Mouse (Mus musculus) embryonic facial prominence, embryonic 14.5 days (tissue): ENCODE results near the gene Slc38a6. TPM values are rescaled to one million over a fixed set of nuclear protein-coding genes. Genes with fewer than 3 reads are reported as not detected.

Experiments used
- ATAC-seq: fragments of 200-750 bp; cut with Nextera tagmentation; 2 replicates; pipeline ENCODE4 v1.8.0; 2017; ENCODE audit warnings: low read depth, moderate number of reproducible peaks, moderate TSS enrichment
- DNase-seq: peaks from one replicate; pipeline ENCODE4 v3.0.0-alpha.2; 2015; ENCODE audit warnings: low spot score
- H3K27ac ChIP-seq: fragments of 300-500 bp; sonication (generic); replicated peaks from 2 replicates; pipeline ENCODE4 v1.5.1; 2014; ENCODE audit warnings: low read depth, mild to moderate bottlenecking, low read length, moderate library complexity
- H3K27me3 ChIP-seq: fragments of 300-500 bp; sonication (generic); replicated peaks from 2 replicates; pipeline ENCODE4 v1.6.1; 2014; ENCODE audit warnings: low read length; ENCODE audit not compliant: control insufficient read depth, insufficient read depth
- H3K36me3 ChIP-seq: fragments of 300-500 bp; sonication (generic); 2 replicates; pipeline ENCODE4 v1.6.1; 2014; ENCODE audit warnings: low read length, mixed read lengths; ENCODE audit not compliant: control insufficient read depth, insufficient read depth
- H3K4me1 ChIP-seq: fragments of 300-500 bp; sonication (generic); 2 replicates; pipeline ENCODE4 v1.6.1; 2014; ENCODE audit warnings: antibody characterized with exemption, low read length; ENCODE audit not compliant: control insufficient read depth, insufficient read depth
- H3K4me2 ChIP-seq: fragments of 300-500 bp; sonication (generic); 2 replicates; pipeline ENCODE4 v1.6.1; 2014; ENCODE audit warnings: low read depth, mild to moderate bottlenecking, low read length, moderate library complexity, mixed read lengths
- H3K4me3 ChIP-seq: fragments of 300-500 bp; sonication (generic); 2 replicates; pipeline ENCODE4 v1.5.1; 2014; ENCODE audit warnings: low read depth, mild to moderate bottlenecking, low read length
- H3K9ac ChIP-seq: fragments of 300-500 bp; sonication (generic); 2 replicates; pipeline ENCODE4 v1.6.1; 2014; ENCODE audit warnings: low read depth, mild to moderate bottlenecking, low read length, moderate library complexity, mixed read lengths
- H3K9me3 ChIP-seq: fragments of 300-500 bp; sonication (generic); 2 replicates; pipeline ENCODE4 v1.6.1; 2016; ENCODE audit warnings: low read length; ENCODE audit not compliant: control insufficient read depth
- WGBS: fragments of 180-500 bp; shearing (Covaris S2); extraction: QIAGEN DNeasy Blood & Tissue Kit; methylation state at CpG from one replicate; pipeline ENCODE4 v1.1.7; 2014; 5-methylcytosine and 5-hydroxymethylcytosine counted together
- polyA plus RNA-seq: library from polyadenylated mRNA; unstranded; fragments of >200 nt; fragmentation: Nextera tagmentation; extraction: Ambion mirVana; gene quantifications from 2 replicates; pipeline ENCODE4 v1.2.1, GENCODE M21; 2014

The Slc38a6 gene
- polyA plus RNA-seq, 1 experiment from 2014 or later: 13.4 TPM

DNA sequence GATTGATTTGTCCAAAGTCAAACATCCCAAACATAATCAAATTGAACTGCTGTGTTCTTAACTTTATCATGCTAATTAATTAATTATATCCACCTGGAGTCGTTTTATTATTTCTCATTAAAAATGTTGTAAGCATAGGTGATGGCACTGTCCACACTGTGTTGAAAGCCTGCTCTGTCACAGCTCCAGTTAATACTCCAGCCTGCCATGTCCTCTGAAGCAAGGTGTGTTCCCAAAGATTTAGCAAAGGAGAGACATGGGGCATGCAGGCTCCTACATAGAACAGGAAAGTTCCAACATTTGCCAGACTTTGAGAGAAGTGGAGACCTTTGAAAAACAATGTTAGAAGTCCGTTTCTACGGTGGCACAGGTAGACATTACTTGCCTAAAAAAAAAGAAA lies 77.4 kb downstream of the Slc38a6 start:
- no peak overlapping the region for H3K4me3 ChIP-seq
- WGBS: 96% methylated on average over 3 of the region's 3 CpGs
- no peaks in the 10 kb centered on the region for H3K27me3 ChIP-seq
- H3K4me2 ChIP-seq: no peak overlapping the region
- no peak overlapping the region for H3K27ac ChIP-seq
- DNase-seq (no peak), ATAC-seq (no peak)
- no peaks in the 10 kb centered on the region for H3K36me3 ChIP-seq
- peaks cover 15% of the 10 kb centered on the region for H3K4me1 ChIP-seq
- H3K9ac ChIP-seq: no peak overlapping the region
- no peaks in the 10 kb centered on the region for H3K9me3 ChIP-seq

DNA sequence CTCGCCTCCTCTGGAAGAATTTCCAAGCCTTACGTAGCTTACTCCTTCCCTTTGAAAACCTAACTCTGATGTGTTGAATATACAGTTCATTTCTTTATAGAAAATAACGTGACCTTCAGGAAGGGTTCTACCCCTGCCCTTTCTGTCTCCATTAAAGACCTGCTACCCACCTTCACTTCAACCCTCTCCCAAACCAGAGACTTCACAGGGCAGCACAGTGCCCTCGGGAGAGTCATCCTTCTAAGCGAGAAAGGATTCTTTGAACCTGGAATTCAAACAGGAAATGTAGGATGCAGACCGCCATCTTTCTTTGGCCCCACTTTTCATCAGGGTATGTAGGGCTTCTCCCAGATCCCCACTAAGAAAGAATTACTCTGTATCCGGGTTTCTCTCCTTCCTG lies 80.0 kb downstream of the Slc38a6 start:
- no peak overlapping the region for H3K9ac ChIP-seq
- H3K4me3 ChIP-seq: no peak overlapping the region
- H3K4me1 ChIP-seq: peaks cover 15% of the 10 kb centered on the region
- H3K27me3 ChIP-seq: no peaks in the 10 kb centered on the region
- no peak for ATAC-seq
- no peaks in the 10 kb centered on the region for H3K36me3 ChIP-seq
- no peak for DNase-seq
- peak overlapping the region; percentile 82 for H3K27ac ChIP-seq
- 76% methylated on average over 7 of the region's 7 CpGs for WGBS
- no peak overlapping the region for H3K4me2 ChIP-seq
- no peaks in the 10 kb centered on the region for H3K9me3 ChIP-seq

DNA sequence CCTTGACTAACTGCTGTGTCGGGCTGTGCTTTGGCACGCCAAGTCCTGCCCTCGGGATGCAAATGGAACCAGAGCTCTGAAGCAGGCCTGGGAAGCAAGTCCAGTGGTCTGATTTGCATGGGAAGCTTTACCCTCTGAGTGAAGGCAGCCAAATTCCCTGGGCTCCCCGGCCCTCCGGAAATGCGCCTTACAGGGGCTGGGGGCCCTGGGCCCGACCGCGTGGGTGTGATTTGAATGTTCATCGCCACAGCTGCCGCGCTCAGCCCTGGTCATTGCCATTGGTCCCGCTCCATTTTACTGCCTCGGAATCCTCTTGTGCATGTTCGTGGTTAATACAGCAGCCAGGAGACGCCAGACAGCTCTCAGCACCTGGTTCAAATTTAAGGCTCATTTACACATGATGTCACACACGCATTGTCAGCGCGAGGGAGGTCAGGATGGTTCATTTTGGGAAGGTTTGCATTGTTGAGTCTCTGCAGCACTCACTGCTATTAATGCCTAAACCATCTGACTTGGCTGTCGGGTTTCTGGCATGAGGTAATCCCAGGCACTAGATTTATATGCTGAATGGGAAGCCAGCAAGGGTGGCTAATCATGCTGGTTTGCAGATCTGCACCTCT lies 81.0 kb downstream of the Slc38a6 start:
- Histone ChIP-seq H3K4me1 (peaks cover 15% of the 10 kb centered on the region), H3K9ac (no peak overlapping the region), H3K27me3 (no peaks in the 10 kb centered on the region), H3K4me2 (peak overlapping the region; percentile 30), H3K27ac (peak overlapping the region; percentile 82), H3K4me3 (0 out of 2 replicates have a peak overlapping the region, but pooled peaks have one; percentile 0), H3K9me3 (no peaks in the 10 kb centered on the region), H3K36me3 (no peaks in the 10 kb centered on the region)
- peak; percentile 90 for ATAC-seq
- WGBS: 8% methylated on average over 20 of the region's 20 CpGs
- peak; percentile 94 for DNase-seq

DNA sequence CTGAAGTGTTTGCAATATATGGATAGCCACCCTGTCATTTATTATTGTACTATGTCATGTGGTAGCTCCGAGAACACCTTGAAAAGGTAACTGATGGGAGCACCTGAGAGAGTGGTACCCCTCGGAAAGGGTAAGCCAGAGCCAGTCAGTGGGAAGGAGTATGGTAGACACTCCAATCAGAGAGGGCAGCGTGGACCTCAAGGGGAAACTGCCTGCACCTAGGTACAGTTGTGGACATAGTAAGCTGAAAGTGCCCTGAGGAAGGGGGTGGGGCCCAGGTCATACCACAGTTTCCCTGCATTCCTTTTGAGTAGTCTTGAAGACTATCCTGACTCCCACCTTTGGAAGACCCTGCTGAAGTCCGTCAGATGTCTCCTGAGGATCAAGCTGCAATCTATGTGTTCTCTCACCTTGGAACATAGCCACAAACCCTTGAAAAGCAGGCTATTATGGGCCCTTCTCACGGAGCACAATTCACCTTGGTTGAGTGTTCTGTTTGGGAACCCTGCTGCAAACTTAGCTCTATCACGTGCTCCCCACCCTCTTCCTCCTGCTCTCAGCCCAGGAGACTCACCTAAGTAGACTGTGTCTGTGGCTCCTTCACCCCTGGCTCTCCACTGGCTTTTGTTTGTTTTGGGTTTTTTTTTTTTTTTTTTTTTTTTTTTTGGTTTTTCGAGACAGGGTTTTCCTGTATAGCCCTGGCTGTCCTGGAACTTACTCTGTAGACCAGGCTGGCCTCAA lies 82.5 kb downstream of the Slc38a6 start:
- H3K27me3 ChIP-seq: no peaks in the 10 kb centered on the region
- H3K36me3 ChIP-seq: no peaks in the 10 kb centered on the region
- no peak overlapping the region for H3K4me3 ChIP-seq
- DNase-seq (no peak), ATAC-seq (no peak)
- no peak overlapping the region for H3K9ac ChIP-seq
- H3K4me1 ChIP-seq: peaks cover 15% of the 10 kb centered on the region
- no peak overlapping the region for H3K27ac ChIP-seq
- 77% methylated on average over 7 of the region's 7 CpGs for WGBS
- no peaks in the 10 kb centered on the region for H3K9me3 ChIP-seq
- no peak overlapping the region for H3K4me2 ChIP-seq

DNA sequence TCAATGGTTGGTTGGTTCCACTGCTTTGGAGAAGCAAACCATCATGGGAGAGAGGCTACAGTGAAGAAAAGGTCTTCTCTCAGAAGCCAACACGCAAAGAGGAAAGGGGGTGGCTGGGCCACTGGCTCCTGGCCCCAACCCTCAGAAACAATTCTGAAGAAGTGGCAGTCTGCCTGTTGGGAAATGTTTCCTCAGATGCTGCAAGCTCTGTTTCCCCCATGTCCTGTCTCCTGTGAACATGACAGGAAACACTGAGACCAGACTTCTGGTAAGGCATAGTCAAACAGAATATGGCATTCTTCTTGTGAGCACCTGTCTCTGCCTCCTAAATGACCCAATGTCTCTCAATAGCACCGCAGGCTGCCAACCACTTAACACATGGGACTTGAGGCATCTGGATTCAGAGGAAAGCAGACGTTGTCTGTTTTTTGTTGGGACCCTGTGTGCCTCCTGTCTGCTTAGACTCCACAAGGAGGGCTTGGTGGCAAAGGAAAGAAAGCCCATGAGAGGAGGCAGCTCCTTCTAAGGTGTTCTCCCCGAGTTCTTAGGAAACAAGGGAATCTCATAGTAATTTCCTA lies 83.9 kb downstream of the Slc38a6 start:
- WGBS: 66% methylated on average over 4 of the region's 4 CpGs
- H3K4me3 ChIP-seq: no peak overlapping the region
- H3K36me3 ChIP-seq: no peaks in the 10 kb centered on the region
- no peak for DNase-seq
- ATAC-seq: no peak
- H3K27me3 ChIP-seq: no peaks in the 10 kb centered on the region
- H3K4me1 ChIP-seq: peaks cover 15% of the 10 kb centered on the region
- no peak overlapping the region for H3K27ac ChIP-seq
- no peak overlapping the region for H3K4me2 ChIP-seq
- no peaks in the 10 kb centered on the region for H3K9me3 ChIP-seq
- H3K9ac ChIP-seq: no peak overlapping the region

DNA sequence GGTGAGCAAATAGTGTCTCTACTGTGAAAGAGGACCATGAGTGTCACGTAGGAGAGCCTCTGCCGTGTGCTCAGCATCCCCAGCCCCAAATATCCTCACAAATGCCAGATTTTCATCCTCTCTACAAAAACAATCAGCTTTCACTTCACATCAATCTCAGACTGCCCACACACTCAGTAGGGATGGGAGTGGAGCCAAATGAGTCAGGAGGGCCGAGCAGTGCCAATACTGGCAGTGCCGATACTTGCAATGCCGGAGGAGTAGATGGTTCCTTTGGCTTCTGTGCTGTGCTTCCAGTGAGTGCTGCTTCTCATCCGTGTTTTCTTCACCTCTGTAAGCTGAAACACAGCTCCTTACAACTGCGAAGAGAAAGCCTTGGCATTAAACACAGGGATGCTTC lies 84.6 kb downstream of the Slc38a6 start:
- Histone ChIP-seq H3K36me3 (no peaks in the 10 kb centered on the region), H3K9ac (no peak overlapping the region)

DNA sequence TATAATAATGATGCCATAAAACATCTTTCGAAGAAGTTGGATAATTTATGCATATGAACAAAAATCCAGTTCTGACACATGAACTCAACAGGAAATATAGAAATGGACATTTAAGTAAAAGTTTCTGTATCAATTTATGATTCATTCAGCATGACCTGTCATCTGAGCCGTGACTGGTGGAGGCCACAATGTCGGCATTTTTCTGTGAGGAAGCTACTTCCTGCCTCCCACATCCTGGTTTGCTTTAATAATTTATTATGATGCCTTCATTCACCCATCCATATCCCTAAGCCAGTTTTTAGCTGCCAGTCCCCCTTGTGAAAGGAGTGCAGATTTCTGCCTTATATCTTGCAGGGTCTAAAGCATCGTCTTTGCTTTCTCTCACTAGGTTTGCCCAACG lies 91.4 kb downstream of the Slc38a6 start:
- Histone ChIP-seq H3K27ac (no peak overlapping the region), H3K27me3 (no peaks in the 10 kb centered on the region), H3K36me3 (no peaks in the 10 kb centered on the region), H3K9ac (no peak overlapping the region), H3K4me2 (no peak overlapping the region), H3K4me1 (peaks cover 13% of the 10 kb centered on the region), H3K4me3 (no peak overlapping the region), H3K9me3 (no peaks in the 10 kb centered on the region)
- ATAC-seq (no peak), DNase-seq (no peak)
- WGBS: 74% methylated on average over 5 of the region's 5 CpGs

More for the DNA sequence above, 84.6 kb downstream of the Slc38a6 start:
- Histone ChIP-seq H3K4me1 (peaks cover 15% of the 10 kb centered on the region), H3K9me3 (no peaks in the 10 kb centered on the region), H3K4me3 (no peak overlapping the region), H3K27ac (no peak overlapping the region), H3K4me2 (no peak overlapping the region), H3K27me3 (no peaks in the 10 kb centered on the region)
- ATAC-seq (no peak), DNase-seq (no peak)
- 77% methylated on average over 7 of the region's 7 CpGs for WGBS

DNA sequence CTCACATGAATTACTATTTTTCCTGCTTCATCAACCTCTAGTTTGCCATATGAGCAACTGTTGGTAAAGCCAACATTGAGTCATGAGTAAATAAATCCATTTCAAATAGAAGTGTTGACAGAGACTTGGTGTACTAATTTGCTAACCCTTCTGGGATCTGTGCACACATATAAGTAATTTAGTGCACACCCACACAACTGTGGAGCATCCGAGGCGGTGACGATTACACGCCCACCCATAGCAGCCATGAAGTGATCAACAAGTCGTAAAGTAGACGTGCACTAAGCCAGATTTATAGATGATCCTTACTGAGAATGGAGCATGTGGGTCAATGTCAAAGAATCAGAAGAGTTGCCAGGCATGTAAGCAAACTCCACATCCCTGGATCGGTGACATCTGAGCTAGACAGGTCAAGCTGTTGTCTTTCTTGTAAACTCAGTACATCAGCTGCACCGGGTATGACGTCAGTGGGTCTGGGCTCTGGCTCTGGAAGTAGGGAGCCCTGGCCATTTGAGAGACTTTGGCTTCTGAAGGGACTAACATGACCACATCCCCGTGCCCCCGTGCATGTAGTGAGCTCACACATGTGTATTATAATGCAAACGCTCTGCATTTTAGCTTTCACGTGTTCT lies 92.3 kb downstream of the Slc38a6 start:
- no peak overlapping the region for H3K27ac ChIP-seq
- no peaks in the 10 kb centered on the region for H3K9me3 ChIP-seq
- no peak overlapping the region for H3K4me3 ChIP-seq
- H3K36me3 ChIP-seq: no peaks in the 10 kb centered on the region
- DNase-seq (no peak), ATAC-seq (no peak)
- WGBS: 84% methylated on average over 13 of the region's 13 CpGs
- no peaks in the 10 kb centered on the region for H3K27me3 ChIP-seq
- no peak overlapping the region for H3K9ac ChIP-seq
- no peak overlapping the region for H3K4me2 ChIP-seq
- H3K4me1 ChIP-seq: peaks cover 20% of the 10 kb centered on the region
